Mouse (Mus musculus) ES-Bruce4 (cell line): Measurements from ENCODE around the gene 1190007I07Rik.
"Not testable (repeated sequence)": the region's sequence is repeated elsewhere in the genome, so short reads cannot be mapped to it uniquely, and the experiment has no call there.

ENCODE experiments used
- CTCF ChIP-seq: IDR thresholded peaks from one replicate; pipeline ENCODE4 v1.8.1; 2011; ENCODE audit warnings: low read depth, low read length
- EP300 ChIP-seq: IDR thresholded peaks from 2 replicates; pipeline ENCODE4 v1.6.1; 2011; ENCODE audit warnings: low read depth, low read length; ENCODE audit not compliant: insufficient read depth
- POLR2A ChIP-seq: IDR thresholded peaks from one replicate; pipeline ENCODE4 v1.8.1; 2011; ENCODE audit warnings: low read length; ENCODE audit not compliant: insufficient read depth

GRCm38 (mm10) chr10:82629586-82630255, 6.7 kb upstream of the 1190007I07Rik start, which contains the start of gene Tdg:
- TF ChIP-seq POLR2A, EP300, CTCF: not testable (repeated sequence)
